Mouse (Mus musculus) neural tube, embryonic 12.5 days (tissue): ENCODE measurements at regions not wholly inside any gene's neighbourhood (a gene's known extent, or its start where the extent isn't known, plus 50 kb on each side); places are given as distances from the start of the nearest gene placed in this dataset.

Experiments
- ATAC-seq: fragments of 200-750 bp; cut with Nextera tagmentation; 2 replicates; pipeline ENCODE4 v1.8.0; 2017; ENCODE audit warnings: low read depth, mild to moderate bottlenecking, moderate TSS enrichment, moderate library complexity; ENCODE audit not compliant: low FRiP score
- H3K27ac ChIP-seq: fragments of 300-500 bp; sonication (generic); 2 replicates; pipeline ENCODE4 v1.5.1; 2016
- H3K27me3 ChIP-seq: fragments of 300-500 bp; sonication (generic); replicated peaks from 2 replicates; pipeline ENCODE4 v1.6.1; 2016; ENCODE audit warnings: mild to moderate bottlenecking
- H3K36me3 ChIP-seq: fragments of 300-500 bp; sonication (generic); 2 replicates; pipeline ENCODE4 v1.6.1; 2016; ENCODE audit warnings: mild to moderate bottlenecking
- H3K4me1 ChIP-seq: fragments of 300-500 bp; sonication (generic); 2 replicates; pipeline ENCODE4 v1.6.1; 2016
- H3K4me2 ChIP-seq: fragments of 300-500 bp; sonication (generic); replicated peaks from 2 replicates; pipeline ENCODE4 v1.6.1; 2016; ENCODE audit warnings: mild to moderate bottlenecking
- H3K4me3 ChIP-seq: fragments of 300-500 bp; sonication (generic); 2 replicates; pipeline ENCODE4 v1.5.1; 2016
- H3K9ac ChIP-seq: fragments of 300-500 bp; sonication (generic); 2 replicates; pipeline ENCODE4 v1.6.1; 2016; ENCODE audit warnings: mild to moderate bottlenecking
- H3K9me3 ChIP-seq: fragments of 300-500 bp; sonication (generic); 2 replicates; pipeline ENCODE4 v1.6.1; 2016; ENCODE audit warnings: mild to moderate bottlenecking
- WGBS: fragments of 180-500 bp; shearing (Covaris S2); methylation state at CpG from one replicate; pipeline ENCODE4 v1.1.7; 2016; 5-methylcytosine and 5-hydroxymethylcytosine counted together

DNA sequence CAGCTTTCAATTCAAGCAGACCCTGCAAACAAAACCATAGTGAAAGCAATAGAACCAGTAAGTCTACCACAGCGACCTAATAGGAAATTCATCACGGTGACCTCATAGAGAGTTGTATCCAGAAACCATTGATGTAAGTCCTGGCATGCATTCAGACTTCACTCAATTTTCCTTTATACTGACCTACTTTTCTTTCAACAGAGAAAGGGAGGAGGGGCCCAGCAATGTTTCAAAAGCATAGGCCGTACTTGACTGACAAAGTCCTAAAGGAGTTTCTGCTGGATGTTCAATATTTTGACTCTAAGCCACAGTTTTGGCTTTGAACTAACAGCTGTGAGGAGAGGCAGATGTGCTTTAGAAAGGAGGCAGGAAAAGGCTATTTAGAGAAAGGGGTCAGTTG, 88.4 kb downstream of the AI593442 start:
- 80% methylated on average over 3 of the region's 3 CpGs for WGBS
- H3K4me3 ChIP-seq, result no peak overlapping the region
- H3K4me2 ChIP-seq, result no peak overlapping the region
- H3K9me3 ChIP-seq, result no peaks in the 10 kb centered on the region
- no peak overlapping the region for H3K9ac ChIP-seq
- H3K4me1 ChIP-seq, result no peaks in the 10 kb centered on the region
- no peak overlapping the region for H3K27ac ChIP-seq
- ATAC-seq, result no peak
- H3K36me3 ChIP-seq, result no peaks in the 10 kb centered on the region
- no peaks in the 10 kb centered on the region for H3K27me3 ChIP-seq

GRCm38 (mm10) chr9:52574066-52574465, 105.5 kb downstream of the AI593442 start:
- Histone ChIP-seq H3K9ac (no peak overlapping the region), H3K27ac (no peak overlapping the region), H3K27me3 (no peaks in the 10 kb centered on the region), H3K9me3 (no peaks in the 10 kb centered on the region), H3K4me2 (no peak overlapping the region), H3K4me3 (no peak overlapping the region), H3K36me3 (no peaks in the 10 kb centered on the region), H3K4me1 (no peaks in the 10 kb centered on the region)
- WGBS, result 79% methylated on average over 4 of the region's 4 CpGs
- ATAC-seq, result no peak

DNA sequence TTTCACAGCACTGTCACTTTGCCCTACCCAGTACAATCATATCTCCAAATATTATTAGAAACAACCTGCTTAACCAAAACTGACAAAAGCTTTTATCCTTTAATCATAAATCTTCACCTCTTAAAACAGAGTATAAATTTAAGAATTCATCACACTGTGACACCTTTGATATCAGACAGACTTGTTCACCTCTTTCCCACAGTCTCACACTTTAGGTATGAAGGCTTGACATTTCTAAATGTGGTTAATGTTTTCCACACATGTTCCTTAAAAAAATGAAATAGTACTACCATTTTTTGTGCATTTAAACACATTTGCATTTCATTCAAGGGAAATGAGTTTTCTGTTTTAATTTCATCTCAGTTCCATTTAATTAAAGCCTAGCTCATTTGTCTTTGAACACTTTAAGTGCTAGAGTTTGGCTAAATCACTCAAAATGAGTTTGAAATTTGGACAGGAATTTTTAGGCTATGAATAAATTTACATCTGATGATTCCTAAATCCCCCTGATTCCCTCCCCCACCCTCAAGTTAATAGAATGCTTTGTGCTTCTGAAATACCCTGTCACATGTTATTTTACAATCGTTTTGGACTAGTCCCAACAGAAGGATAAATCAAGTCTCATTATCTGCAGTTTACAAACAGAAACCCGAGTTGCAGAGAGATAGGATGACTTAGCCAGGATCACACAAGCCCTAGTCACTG, 127.9 kb downstream of the AI593442 start:
- Histone ChIP-seq H3K4me2 (no peak overlapping the region), H3K27ac (no peak overlapping the region), H3K36me3 (no peaks in the 10 kb centered on the region), H3K4me3 (no peak overlapping the region), H3K4me1 (no peaks in the 10 kb centered on the region), H3K27me3 (no peaks in the 10 kb centered on the region), H3K9me3 (no peaks in the 10 kb centered on the region), H3K9ac (no peak overlapping the region)
- no peak for ATAC-seq
- WGBS, result 45% methylated on average over 2 of the region's 2 CpGs

DNA sequence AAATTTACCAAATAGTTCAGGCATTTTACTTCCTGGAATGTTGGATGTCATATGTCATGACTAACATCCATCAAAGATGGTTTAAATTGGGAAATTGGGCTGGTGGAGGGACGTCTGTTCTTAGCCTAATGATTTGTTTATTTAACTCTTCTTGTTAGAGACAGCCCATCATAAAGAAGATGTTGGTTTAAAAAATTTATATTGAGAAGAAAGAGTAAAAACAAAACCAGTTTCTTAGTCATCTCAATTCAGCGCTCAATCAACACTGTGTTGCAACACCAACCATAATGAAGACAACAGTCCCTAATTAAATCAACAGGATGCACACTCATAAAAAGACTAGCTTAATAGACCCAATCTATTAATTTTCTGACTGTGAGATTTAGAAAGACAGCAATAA, 133.5 kb downstream of the AI593442 start:
- no peak for ATAC-seq
- no peaks in the 10 kb centered on the region for H3K9me3 ChIP-seq
- H3K4me1 ChIP-seq, result no peaks in the 10 kb centered on the region
- H3K4me2 ChIP-seq, result no peak overlapping the region
- H3K4me3 ChIP-seq, result no peak overlapping the region
- no peaks in the 10 kb centered on the region for H3K36me3 ChIP-seq
- no peaks in the 10 kb centered on the region for H3K27me3 ChIP-seq
- WGBS, result 73% methylated on average over 2 of the region's 2 CpGs
- H3K27ac ChIP-seq, result no peak overlapping the region
- no peak overlapping the region for H3K9ac ChIP-seq

- Histone ChIP-seq H3K27ac (no peak overlapping the region), H3K4me3 (no peak overlapping the region), H3K9me3 (no peaks in the 10 kb centered on the region), H3K4me2 (no peak overlapping the region), H3K4me1 (no peaks in the 10 kb centered on the region), H3K27me3 (no peaks in the 10 kb centered on the region), H3K9ac (no peak overlapping the region), H3K36me3 (no peaks in the 10 kb centered on the region)
- no peak for ATAC-seq
- WGBS, result 89% methylated on average over 3 of the region's 3 CpGs
Measured at GRCm38 (mm10) chr9:52539086-52539485, 140.5 kb downstream of the AI593442 start.

DNA sequence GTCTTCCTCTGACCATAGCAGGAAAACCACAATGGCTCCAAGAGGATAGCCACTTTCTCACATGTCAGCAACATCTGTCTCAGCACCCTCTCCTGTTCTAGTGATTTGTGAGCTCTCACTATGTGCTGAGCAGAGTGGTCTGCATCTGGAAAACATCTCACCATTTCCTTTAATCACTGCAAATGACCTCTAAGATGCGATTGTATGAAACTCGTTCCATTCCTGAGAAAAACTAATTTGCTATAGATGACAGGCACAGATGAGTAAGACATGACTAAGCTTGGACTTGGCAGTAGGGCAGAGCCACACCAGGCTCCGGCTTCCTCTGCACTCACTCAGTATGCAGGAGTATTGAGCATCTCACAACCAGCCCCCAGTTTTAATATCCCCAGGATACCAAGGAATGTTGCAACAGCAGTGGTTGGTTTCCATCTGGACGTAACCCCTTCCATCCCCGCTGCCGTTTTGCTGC, 150.1 kb downstream of the AI593442 start:
- no peak overlapping the region for H3K4me2 ChIP-seq
- H3K9ac ChIP-seq, result no peak overlapping the region
- H3K36me3 ChIP-seq, result no peaks in the 10 kb centered on the region
- ATAC-seq, result no peak
- H3K27ac ChIP-seq, result no peak overlapping the region
- H3K9me3 ChIP-seq, result no peaks in the 10 kb centered on the region
- no peaks in the 10 kb centered on the region for H3K4me1 ChIP-seq
- H3K27me3 ChIP-seq, result no peaks in the 10 kb centered on the region
- H3K4me3 ChIP-seq, result no peak overlapping the region
- WGBS, result 88% methylated on average over 6 of the region's 6 CpGs

- no peak overlapping the region for H3K4me2 ChIP-seq
- H3K27me3 ChIP-seq, result no peaks in the 10 kb centered on the region
- no peaks in the 10 kb centered on the region for H3K4me1 ChIP-seq
- no peak overlapping the region for H3K27ac ChIP-seq
- H3K4me3 ChIP-seq, result no peak overlapping the region
- no peak for ATAC-seq
- H3K9ac ChIP-seq, result no peak overlapping the region
- 69% methylated on average over 3 of the region's 3 CpGs for whole genome bisulfite sequencing
- H3K36me3 ChIP-seq, result no peaks in the 10 kb centered on the region
- H3K9me3 ChIP-seq, result no peaks in the 10 kb centered on the region
Measured at GRCm38 (mm10) chr9:52500487-52500886, 179.1 kb downstream of the AI593442 start.

- Histone ChIP-seq H3K27me3 (no peaks in the 10 kb centered on the region), H3K36me3 (no peaks in the 10 kb centered on the region), H3K27ac (no peak overlapping the region), H3K9ac (no peak overlapping the region), H3K4me2 (no peak overlapping the region), H3K9me3 (no peaks in the 10 kb centered on the region), H3K4me3 (no peak overlapping the region), H3K4me1 (no peaks in the 10 kb centered on the region)
- ATAC-seq, result no peak
- 69% methylated on average over 8 of the region's 8 CpGs for WGBS
Measured at GRCm38 (mm10) chr9:52495483-52496270, 183.9 kb downstream of the AI593442 start.

DNA sequence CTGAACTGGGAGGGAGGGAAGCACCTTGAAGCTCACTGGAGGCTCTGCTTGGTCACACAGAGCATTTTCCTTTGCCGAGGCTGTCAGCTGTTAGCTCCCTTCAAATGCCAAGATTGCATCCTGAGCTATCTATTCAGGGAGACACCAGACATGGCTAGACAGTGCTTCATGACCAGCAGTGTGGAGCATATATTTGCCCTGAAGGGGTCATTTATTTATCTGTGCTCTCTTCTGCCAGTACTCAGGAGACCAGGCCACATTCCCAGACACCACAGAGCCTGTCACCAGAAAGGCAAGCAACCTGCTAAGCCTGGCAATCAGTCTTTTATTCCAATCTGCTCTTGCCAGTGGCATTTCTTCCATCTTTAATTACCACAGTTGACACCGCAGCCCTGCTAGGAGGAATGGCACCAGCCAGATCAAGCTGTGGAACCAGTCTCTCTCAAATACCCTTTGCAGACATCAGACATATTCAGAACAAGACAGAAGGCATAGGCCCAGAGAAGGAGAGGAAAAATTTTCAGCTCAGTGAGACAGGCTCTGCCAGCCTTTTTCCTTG, 186.6 kb downstream of the AI593442 start:
- Histone ChIP-seq H3K9ac (no peak overlapping the region), H3K4me1 (no peaks in the 10 kb centered on the region), H3K9me3 (no peaks in the 10 kb centered on the region), H3K27ac (no peak overlapping the region), H3K36me3 (no peaks in the 10 kb centered on the region), H3K4me2 (no peak overlapping the region), H3K4me3 (no peak overlapping the region), H3K27me3 (no peaks in the 10 kb centered on the region)
- 54% methylated on average over 2 of the region's 2 CpGs for WGBS
- ATAC-seq, result no peak

GRCm38 (mm10) chr9:52473555-52474196, 205.9 kb downstream of the AI593442 start:
- Histone ChIP-seq H3K4me3 (no peak overlapping the region), H3K9me3 (no peaks in the 10 kb centered on the region), H3K4me1 (no peaks in the 10 kb centered on the region), H3K27me3 (no peaks in the 10 kb centered on the region), H3K36me3 (no peaks in the 10 kb centered on the region), H3K27ac (no peak overlapping the region), H3K4me2 (no peak overlapping the region), H3K9ac (no peak overlapping the region)
- 0 out of 2 replicates have a peak, but pooled peaks have one; percentile 33 for ATAC-seq
- WGBS, result 72% methylated on average over 11 of the region's 11 CpGs

DNA sequence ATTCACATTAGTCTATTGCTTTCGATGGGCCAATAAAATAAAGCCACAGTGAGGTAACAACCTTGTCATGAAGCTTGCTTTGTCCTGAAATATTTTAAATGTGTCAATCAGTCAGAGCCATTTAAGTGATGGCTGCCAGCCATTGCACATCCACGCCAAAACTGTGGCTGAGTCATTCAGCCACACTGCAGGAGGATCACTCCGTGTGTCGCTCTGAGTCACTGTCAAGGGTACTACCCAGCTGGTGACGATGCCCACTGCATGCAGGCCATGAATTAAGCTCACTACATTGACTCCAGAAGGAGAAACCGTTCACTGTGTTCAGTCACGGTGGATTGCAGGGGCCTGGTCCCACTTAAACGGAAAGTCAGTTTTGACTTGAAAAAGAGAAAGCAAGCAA, 206.7 kb downstream of the AI593442 start:
- Histone ChIP-seq H3K9ac (no peak overlapping the region), H3K27me3 (no peaks in the 10 kb centered on the region), H3K4me3 (no peak overlapping the region), H3K4me1 (no peaks in the 10 kb centered on the region), H3K36me3 (no peaks in the 10 kb centered on the region), H3K9me3 (no peaks in the 10 kb centered on the region), H3K4me2 (no peak overlapping the region), H3K27ac (no peak overlapping the region)
- no peak for ATAC-seq
- WGBS, result 76% methylated on average over 8 of the region's 8 CpGs

- Histone ChIP-seq H3K4me3 (no peak overlapping the region), H3K27me3 (no peaks in the 10 kb centered on the region), H3K27ac (no peak overlapping the region), H3K4me2 (no peak overlapping the region), H3K4me1 (no peaks in the 10 kb centered on the region), H3K9me3 (no peaks in the 10 kb centered on the region), H3K36me3 (no peaks in the 10 kb centered on the region), H3K9ac (no peak overlapping the region)
- WGBS, result 89% methylated on average over 2 of the region's 2 CpGs
- ATAC-seq, result no peak
Measured at GRCm38 (mm10) chr9:52458518-52458917, 221.1 kb downstream of the AI593442 start.
